Mouse (Mus musculus) ES-E14 (cell line): ENCODE results near the gene Brap.

ENCODE experiments used
- CHD2 ChIP-seq: IDR thresholded peaks from 2 replicates; pipeline ENCODE4 v1.6.1; 2014; ENCODE audit warnings: mild to moderate bottlenecking, low read depth, low read length, inconsistent platforms
- MAFK ChIP-seq: IDR thresholded peaks from 2 replicates; pipeline ENCODE4 v1.6.1; 2014; ENCODE audit warnings: mild to moderate bottlenecking, low read depth, low read length, inconsistent platforms; ENCODE audit not compliant: insufficient read depth
- ZC3H11A ChIP-seq: IDR thresholded peaks from 2 replicates; pipeline ENCODE4 v1.6.1; 2012; ENCODE audit warnings: low read depth, mild to moderate bottlenecking, inconsistent platforms, low read length, borderline replicate concordance
- ZNF384 ChIP-seq: IDR thresholded peaks from 2 replicates; pipeline ENCODE4 v1.6.1; 2012; ENCODE audit warnings: low read depth, low read length, inconsistent platforms

- TF ChIP-seq ZC3H11A: no peak
- no peak for TF ChIP-seq ZNF384
- TF ChIP-seq CHD2: no peak
- no peak for TF ChIP-seq MAFK
These were observed 52.0 kb downstream of the Brap start for GRCm38 (mm10) chr5:121712232-121712933.
